Mouse (Mus musculus) limb, embryonic 12.5 days (tissue): ENCODE data around the gene Dlx2. TPM values are rescaled to one million over a fixed set of nuclear protein-coding genes. Genes with fewer than 3 reads are reported as not detected.
A peak's percentile ranks its signal among the peaks of the same experiment; 100 is the strongest.

Experiments used
- ATAC-seq: fragments of 200-750 bp; cut with Nextera tagmentation; 2 replicates; pipeline ENCODE4 v1.8.0; 2017; ENCODE audit warnings: low read depth, moderate TSS enrichment; ENCODE audit not compliant: insufficient number of reproducible peaks, insufficient read depth, low FRiP score, low TSS enrichment
- H3K27ac ChIP-seq: fragments of 300-500 bp; sonication (generic); 2 replicates; pipeline ENCODE4 v1.5.1; 2016; ENCODE audit warnings: mild to moderate bottlenecking, moderate library complexity
- H3K27me3 ChIP-seq: fragments of 300-500 bp; sonication (generic); 2 replicates; pipeline ENCODE4 v1.6.1; 2016; ENCODE audit warnings: mild to moderate bottlenecking, moderate library complexity
- H3K36me3 ChIP-seq: fragments of 300-500 bp; sonication (generic); 2 replicates; pipeline ENCODE4 v1.6.1; 2016; ENCODE audit warnings: mild to moderate bottlenecking, moderate library complexity
- H3K4me1 ChIP-seq: fragments of 300-500 bp; sonication (generic); replicated peaks from 2 replicates; pipeline ENCODE4 v1.6.1; 2016
- H3K4me2 ChIP-seq: fragments of 300-500 bp; sonication (generic); 2 replicates; pipeline ENCODE4 v1.6.1; 2016; ENCODE audit warnings: mild to moderate bottlenecking, moderate library complexity
- H3K4me3 ChIP-seq: fragments of 300-500 bp; sonication (generic); replicated peaks from 2 replicates; pipeline ENCODE4 v1.5.1; 2016; ENCODE audit warnings: mild to moderate bottlenecking
- H3K9ac ChIP-seq: fragments of 300-500 bp; sonication (generic); replicated peaks from 2 replicates; pipeline ENCODE4 v1.6.1; 2016; ENCODE audit warnings: mild to moderate bottlenecking, moderate library complexity
- H3K9me3 ChIP-seq: fragments of 300-500 bp; sonication (generic); 2 replicates; pipeline ENCODE4 v1.6.1; 2016; ENCODE audit warnings: mild to moderate bottlenecking, moderate library complexity
- WGBS: fragments of 180-500 bp; shearing (Covaris S2); methylation state at CpG from one replicate; pipeline ENCODE4 v1.1.7; 2016; 5-methylcytosine and 5-hydroxymethylcytosine counted together
- polyA plus RNA-seq: library from polyadenylated mRNA; unstranded; fragments of >200 nt; fragmentation: Nextera tagmentation; extraction: Ambion mirVana; gene quantifications from 2 replicates; pipeline ENCODE4 v1.2.1, GENCODE M21; 2016

Dlx2 gene
- polyA plus RNA-seq, 1 experiment from 2014 or later = 7.0 TPM

DNA sequence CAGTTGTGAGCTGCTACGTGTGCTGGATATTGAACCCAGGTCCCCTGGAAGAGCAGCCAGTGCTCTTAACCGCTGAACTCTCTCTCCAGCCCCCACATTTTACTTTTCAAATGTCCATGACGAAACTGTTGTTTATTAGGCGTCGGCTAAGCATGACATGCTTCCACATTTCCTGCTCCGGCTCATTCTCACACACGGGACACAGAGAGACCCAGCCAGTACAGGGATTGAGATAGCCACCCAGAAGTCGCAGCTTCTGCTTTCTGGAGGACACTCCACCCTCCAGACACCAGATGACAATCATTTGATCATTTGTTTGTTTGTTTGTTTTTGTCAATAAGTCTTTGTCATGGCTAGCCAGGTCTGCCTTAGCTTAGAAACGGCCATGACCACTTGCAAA lies 41.7 kb downstream of the Dlx2 start:
- no peak overlapping the region for H3K27ac ChIP-seq
- WGBS = 59% methylated on average over 9 of the region's 9 CpGs
- no peaks in the 10 kb centered on the region for H3K9me3 ChIP-seq
- no peak overlapping the region for H3K9ac ChIP-seq
- no peak overlapping the region for H3K4me2 ChIP-seq
- H3K4me3 ChIP-seq = no peak overlapping the region
- ATAC-seq = no peak
- H3K36me3 ChIP-seq = no peaks in the 10 kb centered on the region
- no peaks in the 10 kb centered on the region for H3K27me3 ChIP-seq
- peaks cover 6% of the 10 kb centered on the region for H3K4me1 ChIP-seq

DNA sequence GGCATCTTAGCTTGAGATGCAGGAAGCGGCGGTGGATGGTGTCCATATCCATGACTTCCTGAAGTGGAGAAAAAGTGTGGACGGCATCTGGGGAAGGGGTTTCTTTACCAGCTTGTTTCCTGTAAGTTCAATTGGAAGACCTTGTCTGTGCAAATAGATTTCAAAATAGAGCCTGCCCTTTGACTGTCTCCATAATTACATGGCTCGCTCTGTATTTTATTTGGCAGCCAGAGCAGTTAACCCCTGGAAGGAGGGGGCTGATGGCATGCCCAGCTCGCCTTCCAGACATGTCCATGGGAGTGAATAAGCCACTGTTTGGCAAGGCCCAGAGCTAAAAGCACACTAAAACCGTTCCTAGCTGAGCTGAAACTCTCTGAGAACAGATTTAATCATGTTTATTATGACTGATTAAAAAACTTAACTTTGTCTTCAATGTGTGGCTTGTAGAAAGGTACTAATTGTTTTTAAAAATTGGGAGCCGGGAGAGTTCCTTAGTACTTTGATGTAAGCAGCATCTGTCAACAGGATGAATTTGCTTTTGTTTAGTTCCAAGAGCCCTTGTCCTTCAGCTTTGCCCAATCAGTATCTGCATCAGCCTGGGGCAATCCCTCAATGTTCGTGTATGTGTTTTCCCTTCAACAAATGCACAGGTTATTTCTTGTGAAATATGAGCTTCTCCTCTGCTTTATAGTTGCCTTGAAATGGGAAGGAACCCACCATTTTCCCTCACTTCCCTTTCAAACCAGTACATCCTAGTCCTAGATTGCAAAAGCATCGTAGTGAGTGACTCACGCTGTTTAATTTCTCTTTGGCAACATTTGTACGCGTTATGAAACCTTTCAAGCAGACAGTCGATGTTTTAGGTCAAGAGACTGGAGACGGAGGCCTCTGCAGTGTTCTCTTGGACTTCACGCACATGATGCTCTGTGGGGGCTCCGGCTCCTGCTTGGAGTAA lies 47.0 kb downstream of the Dlx2 start:
- Histone ChIP-seq H3K27me3 (no peaks in the 10 kb centered on the region), H3K36me3 (no peaks in the 10 kb centered on the region), H3K4me3 (no peak overlapping the region), H3K9ac (no peak overlapping the region), H3K9me3 (no peaks in the 10 kb centered on the region), H3K27ac (peak overlapping the region; percentile 66), H3K4me1 (peaks cover 36% of the 10 kb centered on the region), H3K4me2 (no peak overlapping the region)
- ATAC-seq = no peak
- WGBS = 56% methylated on average over 16 of the region's 16 CpGs

DNA sequence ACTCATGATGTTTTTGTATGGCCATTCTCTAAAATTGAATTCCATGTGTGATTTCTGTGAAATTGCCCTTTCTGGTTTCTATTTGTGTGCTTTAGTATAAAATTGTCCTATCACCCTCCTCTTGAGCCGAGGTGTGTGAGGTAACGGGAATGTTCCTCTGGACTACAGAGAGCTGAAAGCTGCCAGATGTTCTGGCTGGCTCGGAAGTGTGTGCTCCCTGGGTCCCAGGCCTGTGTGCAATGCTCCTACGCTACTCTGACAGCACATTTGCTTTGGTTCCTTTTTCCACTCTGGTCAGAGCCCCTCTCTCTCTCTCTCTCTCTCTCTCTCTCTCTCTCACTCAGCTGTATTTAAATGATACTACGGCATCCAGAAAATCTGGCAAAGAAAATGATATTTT lies 49.4 kb downstream of the Dlx2 start:
- Histone ChIP-seq H3K27ac (peak overlapping the region; percentile 59; the same call in 1 of the 2 replicates), H3K27me3 (no peaks in the 10 kb centered on the region), H3K4me1 (peaks cover 37% of the 10 kb centered on the region), H3K36me3 (no peaks in the 10 kb centered on the region), H3K9me3 (no peaks in the 10 kb centered on the region), H3K9ac (no peak overlapping the region), H3K4me2 (0 out of 2 replicates have a peak overlapping the region, but pooled peaks have one; percentile 0), H3K4me3 (no peak overlapping the region)
- ATAC-seq = no peak
- WGBS = 12% methylated on average over 5 of the region's 5 CpGs

DNA sequence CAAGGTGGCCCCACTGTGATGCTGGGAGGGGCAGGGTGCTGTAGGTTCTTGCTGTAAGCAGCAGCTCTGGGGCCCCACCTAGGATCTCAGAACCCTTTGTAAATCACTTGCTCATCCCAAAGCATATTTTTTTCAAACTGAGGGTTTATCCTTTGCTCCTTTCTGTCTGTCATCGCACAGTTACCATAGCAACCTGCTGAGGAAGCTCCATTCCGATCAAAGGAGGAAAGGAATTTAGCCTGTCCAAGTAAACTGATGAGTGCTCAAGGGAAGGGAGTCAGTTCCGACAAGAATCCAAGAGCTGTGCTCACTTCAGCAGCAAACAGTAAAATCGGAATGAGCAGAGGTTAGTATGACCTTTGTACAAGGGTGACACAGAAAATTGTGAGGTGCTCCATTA lies 51.6 kb downstream of the Dlx2 start:
- no peaks in the 10 kb centered on the region for H3K27me3 ChIP-seq
- H3K27ac ChIP-seq = no peak overlapping the region
- H3K4me1 ChIP-seq = peaks cover 35% of the 10 kb centered on the region
- H3K9ac ChIP-seq = no peak overlapping the region
- no peaks in the 10 kb centered on the region for H3K36me3 ChIP-seq
- no peak overlapping the region for H3K4me2 ChIP-seq
- H3K4me3 ChIP-seq = no peak overlapping the region
- 48% methylated on average over 4 of the region's 4 CpGs for WGBS
- no peak for ATAC-seq
- H3K9me3 ChIP-seq = no peaks in the 10 kb centered on the region

DNA sequence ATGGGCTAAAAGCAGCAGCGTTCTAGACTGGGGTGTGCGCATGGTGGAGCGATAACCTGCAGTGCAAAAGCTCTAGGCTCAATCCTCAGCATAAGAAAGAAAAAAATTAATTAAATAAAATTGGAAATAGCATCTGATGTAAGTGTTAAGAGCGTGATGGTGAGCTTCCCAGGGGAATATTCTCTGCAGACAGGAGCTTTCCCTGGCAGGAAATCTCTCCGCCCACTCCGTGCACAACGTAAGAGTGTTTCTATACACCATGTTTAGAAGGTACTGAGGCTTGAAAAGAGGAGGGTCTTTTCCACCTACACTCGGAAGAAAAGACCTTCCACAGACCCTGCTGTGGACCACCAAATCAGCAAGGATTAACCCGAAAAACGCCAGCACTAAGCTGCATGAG lies 52.1 kb downstream of the Dlx2 start:
- no peak overlapping the region for H3K9ac ChIP-seq
- no peak overlapping the region for H3K4me2 ChIP-seq
- H3K4me1 ChIP-seq = peaks cover 31% of the 10 kb centered on the region
- no peaks in the 10 kb centered on the region for H3K9me3 ChIP-seq
- no peak for ATAC-seq
- H3K4me3 ChIP-seq = no peak overlapping the region
- no peak overlapping the region for H3K27ac ChIP-seq
- no peaks in the 10 kb centered on the region for H3K27me3 ChIP-seq
- WGBS = 81% methylated on average over 10 of the region's 10 CpGs
- no peaks in the 10 kb centered on the region for H3K36me3 ChIP-seq

Other genes starting within 250 kb of the Dlx2 start
- 30.8 and 31.4 TPM in 2 replicates for gene Slc25a12, start 179.0 kb downstream of the Dlx2 start, polyA plus RNA-seq
- gene Hat1, start 157.8 kb downstream of the Dlx2 start, polyA plus RNA-seq = 142 and 147 TPM in 2 replicates
- gene Metap1d, start 93.5 kb downstream of the Dlx2 start, polyA plus RNA-seq = 42.8 and 43.3 TPM in 2 replicates
- gene Dlx1, start 18.6 kb downstream of the Dlx2 start, polyA plus RNA-seq = 5.6 and 6.3 TPM in 2 replicates
- 30.0 and 32.7 TPM in 2 replicates for gene Itga6, start 198.9 kb upstream of the Dlx2 start, polyA plus RNA-seq